Comparison of ENCODE assay signal across 19 mouse cellular contexts in genomic region chr11:36246152-36246551, GRCm38 (mm10).
DNase-seq lines count a peak whose midpoint lies in the region; ATAC-seq and TF ChIP-seq lines count a peak whose summit lies in the region.
"Had no signal": no experiment of that assay in that cellular context is flagged by ENCODE, and none has a peak within 500 bp of the region (broad histone marks: within the 10 kb centered on the region; RNA-seq: fewer than 3 reads in every experiment).

No protein-coding gene starts in this region.

- no peak for ATAC-seq in heart, postnatal 0 days (ENCODE audit: insufficient read depth, low read depth)
- ATAC-seq: inflammation-experienced regulatory T-cells, adult 6 months; Patski had no signal

- 0 out of 2 replicates have a peak, but pooled peaks have one; percentile 13 for TF ChIP-seq CTCF in heart, postnatal 0 days (IDR thresholded peaks at IDR 0.05; ENCODE audit: low read depth)

- H3K4me2 ChIP-seq in heart, postnatal 0 days (ENCODE audit: low read depth, low read length): no peak overlapping the region
- H3K4me2 ChIP-seq: embryonic facial prominence, embryonic 15.5 days; forebrain, embryonic 12.5 days; hindbrain, embryonic 12.5 days had no signal

- no peaks in the 10 kb centered on the region for H3K4me1 ChIP-seq in heart, postnatal 0 days (ENCODE audit: control insufficient read depth, insufficient read depth)
- peaks cover 13% of the 10 kb centered on the region for H3K4me1 ChIP-seq in embryonic facial prominence, embryonic 10.5 days

- H3K27ac ChIP-seq in heart, postnatal 0 days (ENCODE audit: low read depth): no peak overlapping the region
- H3K27ac ChIP-seq in embryonic facial prominence, embryonic 10.5 days (replicated peaks): no peak overlapping the region
- H3K27ac ChIP-seq: embryonic facial prominence, embryonic 15.5 days; forebrain, embryonic 12.5 days; hindbrain, embryonic 12.5 days had no signal

- TF ChIP-seq EP300 in heart, postnatal 0 days (IDR thresholded peaks at IDR 0.05; ENCODE audit: low read depth): no peak

- DNase-seq in heart, postnatal 0 days (ENCODE audit: low spot score): no peak
- no peak for DNase-seq in heart, adult 11 months
- peak; percentile 8 for DNase-seq in kidney, postnatal 14 days
- no peak for DNase-seq in kidney, adult 11 months
- DNase-seq in retina, embryonic 14.5 days (ENCODE audit: low spot score): peak; percentile 22
- no peak for DNase-seq in retina, postnatal 1 day
- DNase-seq in embryonic facial prominence, embryonic 10.5 days (ENCODE audit: low spot score): no peak
- DNase-seq: adrenal gland, adult 8-10 months; B cell, adult 2 months; cerebellum, adult 9-11 months; gastrocnemius, postnatal 14 days; left cerebral cortex, postnatal 4 days; liver; lung, postnatal 4 days had no signal

- no peak overlapping the region for H3K4me3 ChIP-seq in heart, postnatal 0 days (ENCODE audit: low read depth, low read length)
- H3K4me3 ChIP-seq in embryonic facial prominence, embryonic 10.5 days: no peak overlapping the region
- H3K4me3 ChIP-seq: embryonic facial prominence, embryonic 15.5 days; forebrain, embryonic 12.5 days; hindbrain, embryonic 12.5 days had no signal

- H3K9me3 ChIP-seq in heart, postnatal 0 days (replicated peaks; ENCODE audit: control insufficient read depth, low read length): no peaks in the 10 kb centered on the region
- H3K9me3 ChIP-seq in embryonic facial prominence, embryonic 10.5 days: no peaks in the 10 kb centered on the region
- H3K9me3 ChIP-seq: embryonic facial prominence, embryonic 15.5 days; forebrain, embryonic 12.5 days; hindbrain, embryonic 12.5 days had no signal

- no peaks in the 10 kb centered on the region for H3K36me3 ChIP-seq in heart, postnatal 0 days (replicated peaks; ENCODE audit: control insufficient read depth, insufficient read depth, low read length)
- H3K36me3 ChIP-seq in embryonic facial prominence, embryonic 10.5 days (replicated peaks): no peaks in the 10 kb centered on the region
- H3K36me3 ChIP-seq: embryonic facial prominence, embryonic 15.5 days; forebrain, embryonic 12.5 days; hindbrain, embryonic 12.5 days had no signal

- H3K27me3 ChIP-seq in heart, postnatal 0 days (ENCODE audit: control insufficient read depth, insufficient read depth, low read length): no peaks in the 10 kb centered on the region
- H3K27me3 ChIP-seq in embryonic facial prominence, embryonic 10.5 days (replicated peaks; ENCODE audit: low read depth, poor library complexity, severe bottlenecking): 0 out of 2 replicates have a peak, but pooled peaks cover 3% of the 10 kb centered on the region
- H3K27me3 ChIP-seq: embryonic facial prominence, embryonic 15.5 days; hindbrain, embryonic 12.5 days had no signal

- no peak overlapping the region for H3K9ac ChIP-seq in heart, postnatal 0 days (replicated peaks; ENCODE audit: low read depth, low read length)
- H3K9ac ChIP-seq: embryonic facial prominence, embryonic 15.5 days; forebrain, embryonic 12.5 days; hindbrain, embryonic 12.5 days had no signal

- WGBS in heart, postnatal 0 days: 71% methylated on average over 3 of the region's 3 CpGs
- 85% methylated on average over 3 of the region's 3 CpGs for WGBS in embryonic facial prominence, embryonic 10.5 days

Comparison
In these comparisons a context has a peak if more than half of its experiments do, and no peak if none do; other contexts are left out.
1. DNase-seq: peak in kidney, postnatal 14 days (single experiment) and retina, embryonic 14.5 days (single experiment); none in heart, postnatal 0 days (single experiment), heart, adult 11 months (single experiment), kidney, adult 11 months (single experiment), retina, postnatal 1 day (single experiment) and embryonic facial prominence, embryonic 10.5 days (single experiment).